Mouse (Mus musculus) cortical plate, adult 2 months (tissue): Measurements from ENCODE around the gene Hdgfl2. TPM values are rescaled to one million over a fixed set of nuclear protein-coding genes. Genes with fewer than 3 reads are reported as not detected.
A peak's percentile ranks its signal among the peaks of the same experiment; 100 is the strongest.

ENCODE experiments used
- H3K27ac ChIP-seq: fragments of 200-500 bp; 2 replicates; pipeline ENCODE4 v1.5.1; 2012; ENCODE audit warnings: low read length, control low read depth, inconsistent platforms; ENCODE audit not compliant: insufficient read depth
- H3K4me1 ChIP-seq: fragments of 200-500 bp; 2 replicates; pipeline ENCODE4 v1.6.1; 2011; ENCODE audit warnings: low read length; ENCODE audit not compliant: control insufficient read depth, insufficient read depth
- H3K4me3 ChIP-seq: fragments of 200-500 bp; 2 replicates; pipeline ENCODE4 v1.5.1; 2011; ENCODE audit warnings: mild to moderate bottlenecking, low read length, control low read depth; ENCODE audit not compliant: insufficient read depth
- CTCF ChIP-seq: fragments of 200-500 bp; IDR thresholded peaks from 2 replicates; pipeline ENCODE4 v1.5.1; 2011; ENCODE audit warnings: mild to moderate bottlenecking, control low read depth, low read length; ENCODE audit not compliant: insufficient read depth; ENCODE audit errors: extremely low read depth
- POLR2A ChIP-seq: fragments of 200-500 bp; IDR thresholded peaks from 2 replicates; pipeline ENCODE4 v1.6.1; 2011; ENCODE audit warnings: mild to moderate bottlenecking, low read length, control low read depth; ENCODE audit not compliant: insufficient read depth; ENCODE audit errors: extremely low read depth
- polyA plus RNA-seq: library from polyadenylated mRNA; depleted of rRNA; stranded (reverse); fragments of >200 nt; gene quantifications from 2 replicates; pipeline ENCODE4 v1.2.3, GENCODE M21; 2012

The Hdgfl2 gene
- polyA plus RNA-seq, 1 experiment: 126 TPM

DNA sequence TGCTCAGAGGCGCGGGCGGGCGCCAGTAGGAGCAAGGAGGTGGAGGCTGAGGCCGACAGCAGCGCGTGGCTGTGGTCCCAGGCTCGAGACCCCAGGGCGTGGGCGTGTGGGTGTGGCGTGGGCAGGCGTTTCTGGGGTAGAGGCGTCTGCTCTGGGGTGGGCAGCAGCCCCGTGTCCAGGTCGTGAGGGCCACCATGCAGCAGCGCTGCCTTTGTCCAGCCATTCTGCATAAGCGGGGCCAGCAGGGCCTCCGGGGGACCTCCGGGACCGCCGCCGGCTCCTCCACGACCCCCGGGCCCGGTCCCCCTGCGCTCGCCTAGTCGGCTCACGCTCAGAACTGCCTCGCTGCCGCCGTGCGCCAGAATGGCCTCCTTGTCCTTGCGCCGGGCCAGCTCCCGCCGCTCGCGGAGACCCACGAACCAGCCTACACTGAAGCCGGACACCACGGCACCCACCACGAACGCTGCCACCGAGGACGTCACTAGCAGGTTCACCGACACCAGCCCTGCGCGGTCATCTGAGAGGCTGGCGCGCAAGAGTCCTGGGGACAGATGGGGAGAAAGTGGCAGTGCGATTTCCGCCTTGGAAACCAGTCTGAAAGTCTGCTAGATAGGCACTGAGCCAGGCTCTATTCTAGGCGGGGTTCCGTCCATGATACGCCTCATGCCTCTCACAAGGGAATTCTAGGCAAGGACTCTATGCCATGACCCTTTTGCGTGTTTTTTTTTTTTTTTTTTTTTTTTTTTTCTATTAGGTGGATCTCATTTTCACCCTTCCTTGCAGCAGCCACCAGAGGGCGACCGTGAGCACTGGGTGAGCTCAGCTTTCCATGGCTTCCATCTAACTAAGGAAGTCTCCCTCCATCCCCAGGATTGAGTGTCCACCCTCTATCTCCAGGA lies 45.2 kb downstream of the Hdgfl2 start:
- Histone ChIP-seq H3K27ac (no peak overlapping the region), H3K4me1 (no peaks in the 10 kb centered on the region), H3K4me3 (no peak overlapping the region)
- TF ChIP-seq CTCF: peak; percentile 74
- TF ChIP-seq POLR2A: no peak

GRCm38 (mm10) chr17:56125276-56125630 lies 45.8 kb downstream of the Hdgfl2 start:
- TF ChIP-seq POLR2A: no peak
- no peak for TF ChIP-seq CTCF
- H3K4me1 ChIP-seq: no peaks in the 10 kb centered on the region
- H3K27ac ChIP-seq: no peak overlapping the region
- H3K4me3 ChIP-seq: no peak overlapping the region

DNA sequence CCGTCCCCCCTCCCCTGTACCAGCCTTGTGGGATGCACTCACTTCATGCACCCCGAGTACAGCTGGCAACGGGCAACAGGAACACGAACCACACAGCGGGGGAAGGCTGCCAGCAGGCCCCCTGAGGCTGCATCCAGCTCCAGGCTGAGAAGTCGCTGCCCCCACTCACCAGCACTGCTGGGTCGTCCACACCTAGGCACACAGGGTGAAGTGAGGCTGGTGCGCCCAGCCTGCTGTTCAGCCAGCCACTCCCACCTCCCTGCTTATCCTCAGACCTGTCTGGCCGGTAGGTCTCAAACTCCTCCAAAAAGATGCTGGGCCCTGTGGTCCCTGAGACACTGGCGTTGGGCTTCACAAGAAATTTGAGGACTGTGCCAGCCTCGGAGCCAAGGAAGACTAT lies 46.7 kb downstream of the Hdgfl2 start:
- Histone ChIP-seq H3K4me3 (no peak overlapping the region), H3K4me1 (no peaks in the 10 kb centered on the region), H3K27ac (no peak overlapping the region)
- no peak for TF ChIP-seq POLR2A
- no peak for TF ChIP-seq CTCF

DNA sequence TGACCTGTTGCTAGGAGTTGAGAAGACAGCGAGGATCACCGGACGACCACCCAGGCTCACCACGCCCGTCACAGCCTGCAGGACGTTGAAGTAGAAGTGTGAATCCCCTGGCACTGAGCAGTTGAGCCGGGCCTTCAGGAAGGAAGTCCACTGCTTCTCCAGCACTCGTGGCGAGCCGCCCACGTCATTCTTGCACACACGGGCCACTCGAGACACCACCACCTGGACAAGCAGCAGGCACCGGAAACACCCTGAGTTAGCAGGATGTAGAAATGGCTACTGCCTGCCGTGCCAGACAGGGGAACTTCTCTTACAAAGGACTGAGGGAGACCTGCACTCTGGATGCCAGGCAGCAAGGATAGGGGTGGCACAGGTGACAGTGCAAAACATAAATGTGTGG lies 48.8 kb downstream of the Hdgfl2 start:
- no peak for TF ChIP-seq POLR2A
- TF ChIP-seq CTCF: no peak
- H3K4me3 ChIP-seq: no peak overlapping the region
- no peak overlapping the region for H3K27ac ChIP-seq
- H3K4me1 ChIP-seq: no peaks in the 10 kb centered on the region

DNA sequence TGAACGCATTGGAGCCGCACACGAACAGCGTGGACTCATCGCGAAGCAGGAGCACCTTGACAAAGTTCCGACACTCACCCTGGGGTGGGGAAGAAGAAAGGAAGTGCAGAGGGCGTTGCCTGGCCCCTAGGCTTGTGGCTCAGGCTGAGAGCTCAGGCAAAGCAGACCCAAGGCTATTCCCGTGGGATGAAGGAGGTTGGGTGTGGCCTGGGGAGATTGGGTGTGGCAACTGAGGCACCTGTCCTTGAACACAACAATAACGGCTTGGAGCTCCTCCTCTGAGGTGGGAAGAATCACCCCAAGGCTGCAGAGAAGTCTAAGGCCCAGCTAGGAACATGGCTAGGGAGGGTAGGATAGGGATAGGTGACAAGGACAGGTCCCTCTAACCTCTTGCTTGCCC lies 51.7 kb downstream of the Hdgfl2 start:
- no peak overlapping the region for H3K4me3 ChIP-seq
- TF ChIP-seq POLR2A (no peak), CTCF (no peak)
- H3K27ac ChIP-seq: no peak overlapping the region
- peaks cover 6% of the 10 kb centered on the region; the same call in 1 of the 2 replicates for H3K4me1 ChIP-seq

DNA sequence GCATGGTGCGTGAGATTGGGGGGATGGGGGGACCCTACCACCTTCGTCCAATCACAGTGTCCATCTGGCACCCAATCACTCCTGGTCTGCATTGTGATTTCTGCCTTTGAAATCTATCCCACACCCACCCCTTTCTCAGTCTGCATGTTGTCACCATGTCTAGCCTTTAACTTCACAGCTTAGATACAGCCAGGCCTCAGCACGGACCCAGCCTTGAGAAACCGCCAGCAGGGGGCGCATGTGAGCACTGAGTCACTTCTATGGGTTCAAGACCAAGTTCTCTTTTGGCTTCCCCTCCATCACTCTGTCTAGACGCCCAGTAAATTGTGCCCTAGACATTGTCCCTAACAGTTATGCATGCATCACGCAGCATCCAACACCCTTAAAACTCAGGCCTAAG lies 52.4 kb downstream of the Hdgfl2 start:
- TF ChIP-seq POLR2A (no peak), CTCF (peak; percentile 74)
- Histone ChIP-seq H3K4me1 (peaks cover 6% of the 10 kb centered on the region; the same call in 1 of the 2 replicates), H3K4me3 (no peak overlapping the region), H3K27ac (no peak overlapping the region)

- Histone ChIP-seq H3K4me1 (peaks cover 6% of the 10 kb centered on the region; the same call in 1 of the 2 replicates), H3K4me3 (no peak overlapping the region), H3K27ac (no peak overlapping the region)
- TF ChIP-seq POLR2A (no peak), CTCF (peak; percentile 77)
Observed at GRCm38 (mm10) chr17:56132661-56133060, 53.2 kb downstream of the Hdgfl2 start.

DNA sequence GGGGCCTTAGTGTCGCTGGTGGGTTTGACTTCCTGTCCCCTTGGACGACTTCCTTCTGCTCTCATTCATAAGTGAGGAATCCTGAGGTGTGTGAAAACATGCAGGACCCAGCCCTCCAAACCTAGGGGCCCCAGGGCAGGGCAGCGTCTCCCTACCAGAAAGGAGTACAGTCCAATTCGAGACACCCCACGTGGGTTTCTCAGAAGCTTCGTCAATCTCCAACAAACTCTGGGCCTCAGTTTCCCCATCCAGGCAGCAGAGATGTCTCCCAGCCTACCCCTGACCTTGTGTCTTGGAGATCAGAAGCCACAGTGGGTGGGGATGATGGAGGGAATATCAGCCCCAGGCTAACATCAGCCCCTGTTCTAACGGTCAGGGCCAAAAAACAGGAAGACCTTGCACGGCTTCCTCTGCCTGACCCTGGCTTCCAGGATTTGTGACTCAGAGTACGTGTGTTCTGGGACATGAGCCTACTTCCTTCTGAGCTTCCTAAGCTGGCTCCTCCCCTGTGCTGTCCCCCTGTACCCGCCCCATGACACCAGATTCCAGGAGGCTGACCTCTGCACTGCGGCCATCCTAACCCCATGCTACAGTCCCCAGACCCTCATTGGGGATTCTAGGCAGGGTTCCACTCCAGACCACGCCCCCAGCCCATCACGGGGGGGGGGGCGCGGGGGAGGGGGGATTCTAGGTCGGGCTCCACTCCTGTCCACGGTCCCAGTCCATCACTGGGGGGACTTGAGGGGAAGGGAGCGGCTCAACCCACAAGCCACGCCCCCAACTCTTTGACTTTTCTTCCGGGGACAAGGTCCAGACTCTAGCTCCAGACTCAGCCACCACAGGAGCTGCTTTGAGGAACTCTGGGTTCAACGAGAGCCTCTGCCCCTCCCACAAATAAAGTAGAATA lies 54.3 kb downstream of the Hdgfl2 start:
- peak overlapping the region; percentile 76 for H3K27ac ChIP-seq
- TF ChIP-seq CTCF (no peak), POLR2A (no peak)
- peaks cover 6% of the 10 kb centered on the region; the same call in 1 of the 2 replicates for H3K4me1 ChIP-seq
- H3K4me3 ChIP-seq: 0 out of 2 replicates have a peak overlapping the region, but pooled peaks have one; percentile 2

GRCm38 (mm10) chr17:56134463-56134971 lies 55.1 kb downstream of the Hdgfl2 start:
- H3K4me1 ChIP-seq: peaks cover 6% of the 10 kb centered on the region; the same call in 1 of the 2 replicates
- H3K4me3 ChIP-seq: 0 out of 2 replicates have a peak overlapping the region, but pooled peaks have one; percentile 1
- no peak for TF ChIP-seq POLR2A
- peak; percentile 57 for TF ChIP-seq CTCF
- peak overlapping the region; percentile 36 for H3K27ac ChIP-seq

GRCm38 (mm10) chr17:56136558-56136957 lies 57.1 kb downstream of the Hdgfl2 start:
- TF ChIP-seq POLR2A: no peak
- no peak for TF ChIP-seq CTCF
- H3K27ac ChIP-seq: no peak overlapping the region
- H3K4me3 ChIP-seq: no peak overlapping the region
- H3K4me1 ChIP-seq: peaks cover 6% of the 10 kb centered on the region; the same call in 1 of the 2 replicates
